Mouse (Mus musculus): Measurements from ENCODE around the gene Dync2li1. TPM values are rescaled to one million over a fixed set of nuclear protein-coding genes. Genes with fewer than 3 reads are reported as not detected.
A peak's percentile ranks its signal among the peaks of the same experiment; 100 is the strongest.

Dync2li1 gene
- total RNA-seq, 2 experiments from 2014 or later, result 1.4 TPM; not detected in 1

GRCm38 (mm10) chr17:84607617-84608016, 18.7 kb upstream of the Dync2li1 start:
- ATAC-seq (replicated peaks; ENCODE audit: low FRiP score, low TSS enrichment, poor library complexity, severe bottlenecking), result no peak

DNA sequence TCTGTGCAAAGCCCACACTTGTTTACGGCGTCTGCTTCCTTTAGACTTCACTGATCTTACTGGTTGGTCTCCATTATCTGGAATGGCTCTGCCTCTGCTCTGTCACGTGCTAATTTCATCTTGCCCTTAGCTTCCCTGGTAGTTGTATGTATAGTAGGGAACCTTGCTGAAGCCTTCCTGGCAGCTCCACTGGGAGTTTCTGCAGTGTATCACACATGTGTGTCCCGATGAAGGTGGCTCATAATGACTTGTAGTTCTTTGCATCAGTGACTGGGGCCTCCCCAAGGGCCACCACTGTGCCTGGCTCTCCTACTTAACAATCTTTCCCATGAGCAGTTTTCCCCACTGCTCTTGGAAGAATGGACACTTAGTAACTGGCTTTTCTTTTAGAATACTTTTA, 17.7 kb upstream of the Dync2li1 start:
- no peak for ATAC-seq (replicated peaks; ENCODE audit: low FRiP score, low TSS enrichment, poor library complexity, severe bottlenecking)

DNA sequence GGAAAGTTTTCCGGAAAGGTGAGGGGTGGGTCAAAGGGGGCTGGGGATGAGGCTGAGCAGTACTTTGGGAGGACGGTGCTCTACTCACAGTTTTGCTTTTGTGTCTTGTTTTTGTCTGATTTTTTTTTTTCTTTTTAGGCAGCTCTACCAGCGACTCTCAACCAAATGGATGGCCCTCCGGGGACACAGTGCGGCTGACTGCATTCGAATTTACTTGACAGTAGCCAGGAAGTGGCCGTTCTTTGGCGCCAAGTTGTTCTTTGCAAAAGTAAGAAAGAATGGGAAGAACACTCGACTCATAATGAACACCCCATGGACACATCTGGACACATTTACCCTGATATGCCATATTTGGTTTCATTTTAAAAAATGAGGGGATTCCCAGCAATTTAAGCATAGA, 14.8 kb upstream of the Dync2li1 start:
- ATAC-seq (replicated peaks; ENCODE audit: low FRiP score, low TSS enrichment, poor library complexity, severe bottlenecking), result no peak

DNA sequence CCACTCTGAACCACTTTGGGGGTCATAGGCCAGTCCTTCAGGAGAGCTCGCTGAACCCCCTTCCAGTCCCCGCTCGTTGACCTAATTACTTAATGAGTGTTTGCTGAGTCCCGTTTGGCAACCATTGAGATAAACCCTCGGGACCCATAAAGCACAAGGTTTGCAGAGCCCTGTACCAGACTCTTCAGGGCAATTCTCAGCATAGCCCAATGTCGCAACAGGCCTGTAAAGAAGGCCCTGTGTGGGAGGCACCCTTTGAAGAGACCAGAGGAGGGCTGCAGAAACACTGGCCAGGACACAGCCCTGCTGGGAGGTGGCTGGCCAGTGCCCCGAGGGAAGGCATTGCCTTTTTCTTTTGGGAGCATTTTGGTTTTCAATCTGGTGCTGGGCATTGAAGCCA, 14.3 kb upstream of the Dync2li1 start:
- ATAC-seq (replicated peaks; ENCODE audit: low FRiP score, low TSS enrichment, poor library complexity, severe bottlenecking), result no peak

GRCm38 (mm10) chr17:84615811-84616210, 10.5 kb upstream of the Dync2li1 start:
- ATAC-seq (replicated peaks; ENCODE audit: low FRiP score, low TSS enrichment, poor library complexity, severe bottlenecking), result no peak

DNA sequence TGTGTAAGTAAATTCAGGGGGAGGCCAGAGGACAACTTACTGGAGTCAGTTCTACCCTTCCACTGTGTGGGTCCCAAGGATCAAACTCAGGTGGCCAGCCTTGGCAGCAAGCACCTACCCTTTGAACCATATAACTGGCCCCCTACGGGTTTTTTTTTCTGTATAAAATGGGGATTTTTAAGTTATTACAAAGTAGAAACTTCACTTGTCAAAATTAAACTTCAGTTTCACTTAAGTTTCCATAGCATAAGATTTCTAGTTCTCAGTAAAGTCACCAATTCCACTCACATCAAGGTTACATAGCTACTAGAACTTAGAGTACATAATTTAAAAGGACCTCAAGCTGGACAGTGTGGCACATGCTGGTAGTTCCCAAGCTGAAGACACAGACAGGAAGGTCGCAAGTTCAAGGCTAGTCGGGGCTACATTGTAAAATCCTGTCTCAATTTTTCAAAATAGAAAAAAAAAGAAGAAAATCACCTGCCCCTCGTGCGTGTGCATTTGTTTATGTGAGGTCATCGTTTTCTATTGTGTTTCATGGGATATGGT, 9.7 kb upstream of the Dync2li1 start:
- ATAC-seq (replicated peaks; ENCODE audit: low FRiP score, low TSS enrichment, poor library complexity, severe bottlenecking), result no peak

DNA sequence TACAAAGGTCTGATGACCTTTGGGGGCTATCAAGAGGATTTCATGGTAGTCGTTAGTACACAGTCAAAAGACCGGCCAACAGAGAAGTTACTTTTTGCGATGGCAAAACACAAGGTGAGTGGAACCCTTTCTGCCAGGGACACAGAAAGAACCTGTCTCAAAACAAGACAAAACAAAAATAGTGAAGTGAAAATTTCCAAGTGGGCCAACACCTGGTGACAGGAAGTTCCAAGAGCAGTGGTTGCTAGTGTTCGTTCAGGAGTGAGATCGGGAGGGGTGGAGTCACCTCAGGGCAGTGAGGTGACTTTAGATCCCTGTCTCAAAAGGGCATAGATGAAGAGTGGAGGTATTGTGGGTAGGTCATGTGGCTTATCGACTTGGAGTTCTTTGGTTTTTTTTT, 8.3 kb upstream of the Dync2li1 start:
- ATAC-seq (replicated peaks; ENCODE audit: low FRiP score, low TSS enrichment, poor library complexity, severe bottlenecking), result no peak

GRCm38 (mm10) chr17:84619112-84619511, 7.2 kb upstream of the Dync2li1 start:
- ATAC-seq (replicated peaks; ENCODE audit: low FRiP score, low TSS enrichment, poor library complexity, severe bottlenecking), result no peak

DNA sequence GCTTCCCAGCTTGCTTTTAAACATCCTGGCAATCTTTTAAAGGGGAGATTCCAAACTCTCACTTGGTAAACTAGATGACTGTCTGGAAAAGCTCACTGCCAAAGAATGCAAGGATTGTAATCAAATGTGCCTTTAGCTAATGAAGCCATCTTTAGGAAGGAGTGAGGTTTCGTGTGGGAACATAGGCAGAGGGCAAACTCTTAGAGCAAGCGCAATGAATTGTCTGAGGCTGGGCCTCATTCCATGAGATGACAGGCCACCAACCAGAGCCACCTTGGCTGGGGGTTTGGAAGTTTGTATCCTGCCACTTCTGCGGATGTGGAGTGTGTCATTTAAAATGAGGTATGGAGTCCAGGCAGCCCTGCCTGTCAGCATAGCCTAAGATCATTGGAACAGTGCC, 6.2 kb upstream of the Dync2li1 start:
- no peak for ATAC-seq (replicated peaks; ENCODE audit: low FRiP score, low TSS enrichment, poor library complexity, severe bottlenecking)

DNA sequence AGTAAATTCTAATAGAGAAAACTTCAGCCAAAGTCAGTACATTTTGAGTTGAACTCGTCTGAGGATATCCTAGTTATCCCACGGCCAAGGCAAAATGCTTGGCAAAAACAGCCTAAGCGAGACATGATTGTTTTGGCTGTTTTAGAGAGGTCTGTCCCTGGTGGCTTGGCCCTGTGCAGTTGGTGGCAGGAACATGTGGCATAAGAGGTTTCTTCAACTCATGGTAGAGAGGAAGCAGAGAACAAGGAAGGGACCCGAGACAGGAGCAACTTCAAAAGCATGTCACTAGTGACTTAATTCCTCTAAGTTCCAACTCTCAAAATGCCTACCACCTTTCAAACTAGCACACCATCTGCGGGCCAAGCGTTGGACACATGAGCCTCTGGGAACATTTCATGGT, 5.7 kb upstream of the Dync2li1 start:
- no peak for ATAC-seq (replicated peaks; ENCODE audit: low FRiP score, low TSS enrichment, poor library complexity, severe bottlenecking)

- no peak for ATAC-seq (replicated peaks; ENCODE audit: low FRiP score, low TSS enrichment, poor library complexity, severe bottlenecking)
Observed at GRCm38 (mm10) chr17:84621209-84621608, 5.1 kb upstream of the Dync2li1 start.

GRCm38 (mm10) chr17:84622028-84622427, 4.3 kb upstream of the Dync2li1 start:
- no peak for ATAC-seq (replicated peaks; ENCODE audit: low FRiP score, low TSS enrichment, poor library complexity, severe bottlenecking)

DNA sequence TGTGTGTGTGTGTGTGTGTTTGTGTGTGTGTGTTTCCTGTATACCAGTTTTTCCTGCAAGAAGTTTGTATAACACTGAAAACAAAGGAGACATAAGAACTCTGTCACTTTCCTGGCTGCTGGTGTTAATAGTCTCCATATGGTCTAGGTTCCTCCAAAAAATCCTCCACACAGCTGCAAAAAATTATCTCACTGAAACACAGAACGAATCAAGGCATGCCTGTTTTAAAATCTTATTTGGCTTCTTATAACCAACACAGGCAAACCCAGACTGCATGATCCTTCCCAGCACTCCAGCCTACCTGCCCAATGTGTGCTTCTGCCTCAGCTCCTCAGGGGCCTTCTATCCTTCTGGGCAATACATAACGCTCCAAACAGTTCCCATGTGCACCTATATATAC, 3.4 kb upstream of the Dync2li1 start:
- ATAC-seq (replicated peaks; ENCODE audit: low FRiP score, low TSS enrichment, poor library complexity, severe bottlenecking), result no peak

DNA sequence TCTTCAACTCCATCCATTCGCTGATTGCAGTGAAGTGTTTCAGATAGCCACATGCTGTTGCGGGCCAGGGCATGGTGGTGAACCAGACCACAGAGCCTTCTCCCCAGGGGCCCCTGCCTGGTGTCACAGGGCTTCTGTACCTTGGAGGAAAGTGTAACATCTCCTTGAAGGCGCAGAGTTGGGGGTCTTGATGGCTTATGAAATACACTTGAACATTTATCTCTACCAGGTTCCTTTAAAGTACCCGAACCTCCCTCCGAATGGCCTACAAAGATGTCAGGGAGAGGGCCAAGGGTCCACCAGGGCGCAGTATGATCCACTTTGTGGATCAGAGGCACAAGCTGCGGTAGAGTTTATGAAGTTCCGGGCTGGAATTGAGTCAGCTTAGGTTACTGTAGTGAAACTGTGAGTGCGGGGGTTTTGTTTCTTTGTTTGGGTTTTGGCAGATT, 585 bp downstream of the Dync2li1 start:
- ATAC-seq (replicated peaks; ENCODE audit: low FRiP score, low TSS enrichment, poor library complexity, severe bottlenecking), result no peak

DNA sequence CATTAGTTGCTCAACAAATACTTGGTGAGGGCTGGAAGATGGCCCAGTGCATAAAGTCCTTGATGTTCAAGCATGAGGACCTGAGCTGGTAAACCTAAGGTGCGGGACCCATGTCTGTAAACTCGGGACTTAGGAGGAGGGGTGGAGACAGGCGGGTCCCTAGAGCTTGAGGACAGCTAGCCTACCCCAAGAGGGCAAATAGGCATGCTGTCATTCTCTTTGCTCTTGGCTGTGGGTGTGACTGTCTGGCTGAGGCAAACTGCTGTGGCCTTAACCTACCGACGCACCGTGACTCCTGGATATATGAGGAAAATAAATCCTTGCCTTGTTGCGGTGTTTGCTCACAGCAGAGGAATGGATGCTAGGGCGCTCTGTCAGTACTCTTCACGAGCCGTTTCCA, 1.4 kb downstream of the Dync2li1 start:
- no peak for ATAC-seq (replicated peaks; ENCODE audit: low FRiP score, low TSS enrichment, poor library complexity, severe bottlenecking)

DNA sequence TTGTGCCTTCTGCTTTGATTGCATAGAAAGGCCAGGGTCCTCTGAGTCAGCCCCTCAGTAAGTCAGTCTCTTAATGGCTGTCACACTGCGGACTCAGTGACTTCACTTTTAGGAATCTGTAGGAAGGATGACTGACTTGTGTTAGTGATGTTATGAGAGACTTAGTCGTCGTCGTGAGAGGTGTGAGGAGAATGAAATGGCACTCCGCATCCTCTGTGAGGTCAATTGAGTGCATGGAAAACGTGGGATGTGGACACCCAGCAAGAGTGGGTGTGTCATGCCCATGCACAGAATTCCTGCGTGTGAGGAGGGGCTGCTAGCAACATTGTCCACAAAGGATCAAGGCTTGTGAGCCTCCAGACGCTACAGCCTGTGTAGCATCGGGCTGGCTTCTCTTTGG, 2.3 kb downstream of the Dync2li1 start:
- no peak for ATAC-seq (replicated peaks; ENCODE audit: low FRiP score, low TSS enrichment, poor library complexity, severe bottlenecking)

DNA sequence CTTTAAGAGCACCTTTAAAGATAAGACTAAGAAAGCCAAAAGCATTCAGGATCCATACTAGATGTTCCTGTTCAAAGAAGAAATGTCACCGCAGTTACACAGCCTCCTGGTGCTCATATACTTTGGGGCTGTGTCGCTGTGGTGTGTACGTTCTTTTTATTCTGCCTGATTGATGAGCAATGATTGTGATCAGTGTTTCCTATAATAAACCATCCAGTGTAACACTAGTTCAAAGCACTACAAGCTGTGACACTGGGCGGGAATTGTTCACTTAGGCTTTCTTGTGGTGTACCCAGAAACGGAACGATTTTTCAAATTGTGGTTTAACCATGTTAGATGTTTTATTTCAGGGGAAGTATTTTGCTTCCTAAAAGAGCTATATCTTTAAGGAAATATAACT, 5.5 kb downstream of the Dync2li1 start:
- no peak for ATAC-seq (replicated peaks; ENCODE audit: low FRiP score, low TSS enrichment, poor library complexity, severe bottlenecking)

DNA sequence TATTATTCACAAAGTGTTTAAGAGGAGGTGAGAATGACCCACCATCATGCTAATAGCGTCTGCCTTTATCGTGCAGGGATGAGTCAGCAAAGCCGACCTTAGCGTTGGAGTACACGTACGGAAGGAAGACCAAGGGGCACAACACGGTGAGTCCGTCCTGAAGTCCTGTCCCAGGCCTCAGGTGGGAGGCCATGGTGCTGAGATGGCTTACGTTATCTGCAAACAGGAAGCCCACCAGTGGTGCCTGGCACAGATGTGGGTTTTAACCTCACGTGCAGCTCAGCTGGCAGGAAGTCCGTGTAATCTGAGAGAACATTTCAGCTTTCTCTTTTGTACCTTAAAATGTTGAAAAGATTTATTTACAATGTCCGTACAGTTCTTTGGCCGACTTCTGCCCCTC, 7.1 kb downstream of the Dync2li1 start:
- ATAC-seq (replicated peaks; ENCODE audit: low FRiP score, low TSS enrichment, poor library complexity, severe bottlenecking), result peak; percentile 74

- no peak for ATAC-seq (replicated peaks; ENCODE audit: low FRiP score, low TSS enrichment, poor library complexity, severe bottlenecking)
Observed at GRCm38 (mm10) chr17:84636328-84636727, 10.0 kb downstream of the Dync2li1 start.

DNA sequence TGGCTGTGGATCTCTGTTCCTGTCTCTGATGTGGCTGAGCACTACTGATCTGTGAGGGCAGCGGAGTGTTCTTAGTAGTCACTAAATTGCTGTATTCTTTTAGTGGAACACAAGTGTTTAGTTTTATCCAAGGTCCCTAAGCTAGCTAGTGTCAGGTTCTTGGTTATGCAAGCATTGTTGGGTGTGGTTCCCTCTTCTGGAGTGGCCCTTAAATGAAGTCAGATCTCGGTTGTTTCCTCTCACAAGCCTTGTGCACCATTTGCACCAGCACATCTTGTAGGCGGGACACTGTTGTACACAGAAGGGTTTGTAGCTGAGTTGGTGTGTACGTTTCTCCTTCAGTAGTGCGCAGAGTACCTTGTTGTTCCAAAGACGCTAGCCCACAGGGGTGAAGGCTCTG, 11.7 kb downstream of the Dync2li1 start:
- no peak for ATAC-seq (replicated peaks; ENCODE audit: low FRiP score, low TSS enrichment, poor library complexity, severe bottlenecking)

GRCm38 (mm10) chr17:84639796-84640378, 13.6 kb downstream of the Dync2li1 start:
- ATAC-seq (replicated peaks; ENCODE audit: low FRiP score, low TSS enrichment, poor library complexity, severe bottlenecking), result no peak

DNA sequence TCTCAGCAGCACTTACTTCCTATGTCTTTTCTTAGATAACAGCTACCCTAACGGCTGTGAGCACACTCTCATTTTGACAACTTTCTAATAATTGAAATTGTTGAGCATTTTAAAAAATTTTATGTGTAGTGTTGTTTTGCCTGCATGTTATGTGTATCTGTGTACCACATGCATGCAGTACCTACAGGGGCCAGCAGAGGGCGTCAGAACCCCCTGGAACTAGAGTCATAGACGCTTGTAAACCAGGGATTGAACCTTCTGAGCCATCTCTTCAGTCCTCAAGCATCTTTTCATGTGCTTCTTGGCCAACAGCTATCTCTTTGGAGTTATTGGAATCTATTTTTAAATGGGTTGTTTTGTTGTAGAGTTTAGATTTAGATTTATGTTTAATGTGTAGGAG, 15.6 kb downstream of the Dync2li1 start:
- no peak for ATAC-seq (replicated peaks; ENCODE audit: low FRiP score, low TSS enrichment, poor library complexity, severe bottlenecking)

Measured in megakaryocyte-erythroid progenitor cell, adult 5-6 weeks (primary cell).